Mouse (Mus musculus) embryonic facial prominence, embryonic 11.5 days (tissue): ENCODE measurements at regions not wholly inside any gene's neighbourhood (a gene's known extent, or its start where the extent isn't known, plus 50 kb on each side); places are given as distances from the start of the nearest gene placed in this dataset.
A peak's percentile ranks its signal among the peaks of the same experiment; 100 is the strongest.

ENCODE experiments used
- ATAC-seq: fragments of 200-750 bp; cut with Nextera tagmentation; replicated peaks from 2 replicates; pipeline ENCODE4 v1.8.0; 2017; ENCODE audit warnings: low read depth; ENCODE audit not compliant: insufficient number of reproducible peaks, low FRiP score, low TSS enrichment
- DNase-seq: peaks from one replicate; pipeline ENCODE4 v3.0.0-alpha.2; 2015; ENCODE audit warnings: low spot score
- H3K27ac ChIP-seq: fragments of 300-500 bp; sonication (generic); replicated peaks from 2 replicates; pipeline ENCODE4 v1.5.1; 2014; ENCODE audit warnings: mild to moderate bottlenecking, low read depth, low read length, control low read depth
- H3K27me3 ChIP-seq: fragments of 300-500 bp; sonication (generic); 2 replicates; pipeline ENCODE4 v1.6.1; 2014; ENCODE audit warnings: mild to moderate bottlenecking, low read length, moderate library complexity, mixed read lengths; ENCODE audit not compliant: control insufficient read depth, insufficient read depth
- H3K36me3 ChIP-seq: fragments of 300-500 bp; sonication (generic); replicated peaks from 2 replicates; pipeline ENCODE4 v1.6.1; 2014; ENCODE audit warnings: low read depth, mild to moderate bottlenecking, low read length, moderate library complexity, mixed read lengths; ENCODE audit not compliant: control insufficient read depth, insufficient read depth
- H3K4me1 ChIP-seq: fragments of 300-500 bp; sonication (generic); 2 replicates; pipeline ENCODE4 v1.6.1; 2014; ENCODE audit warnings: low read length, mixed read lengths; ENCODE audit not compliant: control insufficient read depth, insufficient read depth
- H3K4me2 ChIP-seq: fragments of 300-500 bp; sonication (generic); 2 replicates; pipeline ENCODE4 v1.6.1; 2014; ENCODE audit warnings: low read depth, mild to moderate bottlenecking, control low read depth, low read length, moderate library complexity
- H3K4me3 ChIP-seq: fragments of 300-500 bp; sonication (generic); 2 replicates; pipeline ENCODE4 v1.5.1; 2014; ENCODE audit warnings: low read depth, low read length, control low read depth
- H3K9ac ChIP-seq: fragments of 300-500 bp; sonication (generic); replicated peaks from 2 replicates; pipeline ENCODE4 v1.6.1; 2014; ENCODE audit warnings: mild to moderate bottlenecking, control low read depth, low read length
- H3K9me3 ChIP-seq: fragments of 300-500 bp; sonication (generic); replicated peaks from 2 replicates; pipeline ENCODE4 v1.6.1; 2016; ENCODE audit warnings: mild to moderate bottlenecking, low read length, inconsistent platforms, mixed read lengths; ENCODE audit not compliant: control insufficient read depth
- WGBS: fragments of 180-500 bp; shearing (Covaris S2); extraction: QIAGEN DNeasy Blood & Tissue Kit; methylation state at CpG from one replicate; pipeline ENCODE4 v1.1.7; 2014; 5-methylcytosine and 5-hydroxymethylcytosine counted together

DNA sequence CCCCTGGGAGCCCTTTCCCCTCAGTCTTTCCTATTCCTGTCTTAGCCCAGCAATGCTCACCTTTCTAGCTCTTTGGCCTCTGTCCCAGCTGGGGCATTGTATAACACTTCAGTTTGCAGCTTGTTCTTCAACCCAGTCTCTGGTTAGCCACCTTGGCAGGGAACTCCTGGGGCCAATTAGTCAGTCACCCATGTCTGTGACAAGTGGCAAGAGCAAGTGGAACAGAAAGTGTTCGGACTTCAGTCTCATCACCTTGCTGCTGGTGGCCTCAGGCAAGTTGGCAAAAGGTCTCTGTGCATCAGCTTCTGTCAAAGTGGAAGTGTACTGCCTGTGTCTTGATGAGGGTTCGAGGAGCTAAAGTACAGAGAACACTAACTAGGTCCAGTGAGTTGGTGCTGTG, 138.5 kb upstream of the Pja1 start:
- no peak for DNase-seq
- ATAC-seq, result no peak
- no peak overlapping the region for H3K9ac ChIP-seq
- H3K4me3 ChIP-seq, result no peak overlapping the region
- no peak overlapping the region for H3K4me2 ChIP-seq
- H3K27me3 ChIP-seq, result peaks cover 8% of the 10 kb centered on the region; the same call in 1 of the 2 replicates
- H3K36me3 ChIP-seq, result no peaks in the 10 kb centered on the region
- H3K4me1 ChIP-seq, result no peaks in the 10 kb centered on the region
- 75% methylated on average over 2 of the region's 2 CpGs for WGBS
- no peak overlapping the region for H3K27ac ChIP-seq
- no peaks in the 10 kb centered on the region for H3K9me3 ChIP-seq

GRCm38 (mm10) chrX:99608284-99608692, 137.2 kb upstream of the Pja1 start:
- 40% methylated on average over 2 of the region's 2 CpGs for WGBS
- Histone ChIP-seq H3K4me2 (no peak overlapping the region), H3K4me1 (no peaks in the 10 kb centered on the region), H3K9ac (no peak overlapping the region), H3K36me3 (no peaks in the 10 kb centered on the region), H3K27me3 (peaks cover 8% of the 10 kb centered on the region; the same call in 1 of the 2 replicates), H3K4me3 (no peak overlapping the region), H3K27ac (no peak overlapping the region), H3K9me3 (no peaks in the 10 kb centered on the region)
- ATAC-seq (no peak), DNase-seq (no peak)

GRCm38 (mm10) chrX:99605084-99605824, 134.2 kb upstream of the Pja1 start:
- Histone ChIP-seq H3K9me3 (no peaks in the 10 kb centered on the region), H3K36me3 (no peaks in the 10 kb centered on the region), H3K4me2 (no peak overlapping the region), H3K27ac (no peak overlapping the region), H3K4me1 (no peaks in the 10 kb centered on the region), H3K27me3 (peaks cover 8% of the 10 kb centered on the region; the same call in 1 of the 2 replicates), H3K4me3 (no peak overlapping the region), H3K9ac (no peak overlapping the region)
- WGBS, result 52% methylated on average over 10 of the region's 10 CpGs
- DNase-seq (no peak), ATAC-seq (no peak)

DNA sequence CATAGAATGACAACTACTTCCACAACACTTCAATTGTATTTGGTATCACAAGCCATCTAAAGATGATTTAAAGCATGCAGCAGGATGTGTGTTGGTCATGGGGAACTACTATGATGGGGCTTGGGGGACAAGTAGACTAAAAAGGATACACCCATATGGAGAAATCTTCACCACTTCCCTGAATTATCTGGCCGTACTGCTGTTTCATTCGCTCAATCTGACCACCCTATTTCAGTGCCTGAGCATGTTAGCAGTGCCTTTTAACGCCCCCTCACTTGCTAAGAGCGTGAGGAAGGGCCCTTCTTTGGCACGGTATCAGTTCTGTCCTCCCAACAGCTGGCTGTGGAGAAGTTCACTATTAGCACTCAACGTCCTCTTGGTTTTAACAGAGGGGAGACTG, 132.6 kb upstream of the Pja1 start:
- Histone ChIP-seq H3K27me3 (peaks cover 8% of the 10 kb centered on the region; the same call in 1 of the 2 replicates), H3K4me3 (no peak overlapping the region), H3K27ac (no peak overlapping the region), H3K9me3 (no peaks in the 10 kb centered on the region), H3K36me3 (no peaks in the 10 kb centered on the region), H3K4me2 (no peak overlapping the region), H3K9ac (no peak overlapping the region), H3K4me1 (no peaks in the 10 kb centered on the region)
- ATAC-seq, result no peak
- no peak for DNase-seq
- WGBS, result 76% methylated on average over 6 of the region's 6 CpGs

DNA sequence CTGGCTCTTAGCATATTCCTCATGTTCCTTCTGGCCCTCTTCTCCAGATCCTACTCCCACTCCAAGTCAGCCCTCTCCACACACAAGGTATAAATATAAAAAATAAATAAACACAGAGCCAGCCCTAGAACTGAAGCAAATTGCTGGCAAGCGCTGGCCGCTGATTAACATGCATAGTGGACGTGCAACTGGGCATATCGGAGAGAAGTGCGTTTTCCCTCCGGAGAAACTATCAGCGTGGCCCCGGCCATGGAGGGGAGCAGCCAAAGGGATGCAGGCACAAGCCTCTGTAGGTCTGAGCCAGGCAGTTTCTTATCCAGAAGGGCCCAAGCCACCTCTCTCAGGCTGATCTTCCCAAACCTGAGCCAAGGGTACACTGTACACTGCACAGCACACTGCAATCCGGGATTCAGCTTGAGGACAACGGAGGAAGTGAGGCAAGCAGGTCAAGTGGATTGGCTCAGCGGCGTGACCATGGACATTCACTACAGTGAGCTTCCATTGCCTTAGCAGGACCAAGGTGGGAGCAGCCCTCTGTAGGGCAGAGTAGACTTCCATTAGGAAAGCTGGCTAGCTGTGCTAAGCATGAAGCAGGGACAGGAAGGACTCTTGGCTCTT, 131.3 kb upstream of the Pja1 start:
- Histone ChIP-seq H3K4me1 (no peaks in the 10 kb centered on the region), H3K27ac (no peak overlapping the region), H3K27me3 (0 out of 2 replicates have a peak, but pooled peaks cover 1% of the 10 kb centered on the region), H3K4me3 (no peak overlapping the region), H3K9me3 (no peaks in the 10 kb centered on the region), H3K4me2 (no peak overlapping the region), H3K36me3 (no peaks in the 10 kb centered on the region), H3K9ac (no peak overlapping the region)
- no peak for DNase-seq
- WGBS, result 78% methylated on average over 12 of the region's 12 CpGs
- no peak for ATAC-seq

GRCm38 (mm10) chrX:99595493-99595892, 124.4 kb upstream of the Pja1 start:
- Histone ChIP-seq H3K9me3 (no peaks in the 10 kb centered on the region), H3K4me2 (no peak overlapping the region), H3K27ac (no peak overlapping the region), H3K36me3 (no peaks in the 10 kb centered on the region), H3K9ac (no peak overlapping the region), H3K4me3 (no peak overlapping the region), H3K27me3 (no peaks in the 10 kb centered on the region), H3K4me1 (no peaks in the 10 kb centered on the region)
- 76% methylated on average over 6 of the region's 6 CpGs for WGBS
- no peak for ATAC-seq
- no peak for DNase-seq

GRCm38 (mm10) chrX:99593872-99594487, 122.9 kb upstream of the Pja1 start:
- no peak overlapping the region for H3K4me2 ChIP-seq
- no peak overlapping the region for H3K27ac ChIP-seq
- 29% methylated on average over 21 of the region's 28 CpGs for WGBS
- H3K9ac ChIP-seq, result no peak overlapping the region
- H3K4me1 ChIP-seq, result no peaks in the 10 kb centered on the region
- H3K4me3 ChIP-seq, result no peak overlapping the region
- DNase-seq (peak; percentile 14), ATAC-seq (no peak)
- no peaks in the 10 kb centered on the region for H3K36me3 ChIP-seq
- no peaks in the 10 kb centered on the region for H3K9me3 ChIP-seq
- no peaks in the 10 kb centered on the region for H3K27me3 ChIP-seq

- Histone ChIP-seq H3K4me3 (no peak overlapping the region), H3K4me2 (no peak overlapping the region), H3K27me3 (no peaks in the 10 kb centered on the region), H3K36me3 (no peaks in the 10 kb centered on the region), H3K9me3 (no peaks in the 10 kb centered on the region), H3K27ac (no peak overlapping the region), H3K9ac (no peak overlapping the region), H3K4me1 (no peaks in the 10 kb centered on the region)
- WGBS, result 31% methylated on average over 11 of the region's 11 CpGs
- no peak for DNase-seq
- ATAC-seq, result no peak
Measured at GRCm38 (mm10) chrX:99592980-99593379, 121.9 kb upstream of the Pja1 start.
